Comparison of ENCODE assay signal across 30 mouse cellular contexts in genomic region chr2:132174048-132174447, GRCm38 (mm10).
"Had no signal": no experiment of that assay in that cellular context is flagged by ENCODE, and none has a peak within 500 bp of the region (broad histone marks: within the 10 kb centered on the region; RNA-seq: fewer than 3 reads in every experiment).

No protein-coding gene starts in this region.

- H3K27me3 ChIP-seq: heart, embryonic 13.5 days; heart, embryonic 15.5 days; hindbrain, embryonic 12.5 days; hindbrain, embryonic 13.5 days; hindbrain, embryonic 15.5 days; intestine, embryonic 15.5 days; kidney, embryonic 15.5 days had no signal

- H3K27ac ChIP-seq: heart, embryonic 13.5 days; heart, embryonic 15.5 days; hindbrain, embryonic 10.5 days; hindbrain, embryonic 12.5 days; hindbrain, embryonic 13.5 days; hindbrain, embryonic 14.5 days; hindbrain, embryonic 15.5 days; hindbrain, postnatal 0 days; intestine, embryonic 15.5 days; kidney, embryonic 15.5 days; kidney, postnatal 0 days; layer of hippocampus, adult 2 months; left cerebral cortex, adult 2 months had no signal

- H3K36me3 ChIP-seq: heart, embryonic 12.5 days; heart, embryonic 13.5 days; heart, embryonic 15.5 days; hindbrain, embryonic 10.5 days; hindbrain, embryonic 12.5 days; hindbrain, embryonic 13.5 days; hindbrain, embryonic 15.5 days; intestine, embryonic 15.5 days; kidney, embryonic 15.5 days had no signal

- H3K9me3 ChIP-seq: heart, embryonic 12.5 days; heart, embryonic 13.5 days; heart, embryonic 15.5 days; hindbrain, embryonic 10.5 days; hindbrain, embryonic 12.5 days; hindbrain, embryonic 13.5 days; hindbrain, embryonic 15.5 days; intestine, embryonic 15.5 days; kidney, embryonic 15.5 days had no signal

- DNase-seq: heart, postnatal 10 days; heart, postnatal 14 days; heart, postnatal 36 days; heart, postnatal 4 days; kidney, adult 11 months; kidney, adult 18-20 months; kidney, adult 2 months; kidney, adult 8-10 months; kidney, adult 9 months; kidney, postnatal 10 days; kidney, postnatal 14 days; kidney, postnatal 25 days; kidney, postnatal 36 days; kidney, postnatal 4 days; layer of hippocampus, adult 9-11 months; layer of hippocampus, postnatal 36 days had no signal

- H3K9ac ChIP-seq: heart, embryonic 12.5 days; heart, embryonic 13.5 days; heart, embryonic 15.5 days; hindbrain, embryonic 12.5 days; hindbrain, embryonic 13.5 days; hindbrain, embryonic 14.5 days; hindbrain, embryonic 15.5 days; intestine, embryonic 15.5 days; kidney, embryonic 15.5 days had no signal

- H3K4me1 ChIP-seq: heart, embryonic 12.5 days; heart, embryonic 13.5 days; heart, embryonic 15.5 days; hindbrain, embryonic 10.5 days; hindbrain, embryonic 12.5 days; hindbrain, embryonic 13.5 days; hindbrain, embryonic 15.5 days; intestine, embryonic 15.5 days; kidney, embryonic 15.5 days had no signal

- H3K4me3 ChIP-seq: heart, embryonic 12.5 days; heart, embryonic 13.5 days; heart, embryonic 15.5 days; hindbrain, embryonic 10.5 days; hindbrain, embryonic 12.5 days; hindbrain, embryonic 13.5 days; hindbrain, embryonic 15.5 days; intestine, embryonic 15.5 days; kidney, embryonic 15.5 days; layer of hippocampus, adult 2 months; left cerebral cortex, adult 2 months had no signal
